Mouse (Mus musculus) thymus, adult 2 months (tissue): ENCODE measurements around the gene Gm11541. TPM values are rescaled to one million over a fixed set of nuclear protein-coding genes. Genes with fewer than 3 reads are reported as not detected.

Experiments used
- DNase-seq: peaks from one replicate; pipeline ENCODE4 v3.0.0; 2021
- H3K27ac ChIP-seq: fragments of 200-500 bp; 2 replicates; pipeline ENCODE4 v1.5.1; 2012; ENCODE audit warnings: low read length, control low read depth; ENCODE audit not compliant: control insufficient read depth, insufficient read depth
- H3K27me3 ChIP-seq: fragments of 200-500 bp; 2 replicates; pipeline ENCODE4 v1.6.1; 2012; ENCODE audit warnings: mild to moderate bottlenecking, low read length, moderate library complexity, mixed read lengths; ENCODE audit not compliant: control insufficient read depth, insufficient read depth
- H3K36me3 ChIP-seq: fragments of 200-500 bp; 2 replicates; pipeline ENCODE4 v1.6.1; 2012; ENCODE audit warnings: mild to moderate bottlenecking, low read length, moderate library complexity; ENCODE audit not compliant: control insufficient read depth, insufficient read depth
- H3K4me1 ChIP-seq: fragments of 200-500 bp; replicated peaks from 2 replicates; pipeline ENCODE4 v1.6.1; 2012; ENCODE audit warnings: low read length; ENCODE audit not compliant: control insufficient read depth, insufficient read depth
- H3K4me3 ChIP-seq: fragments of 200-500 bp; 2 replicates; pipeline ENCODE4 v1.5.1; 2012; ENCODE audit warnings: mild to moderate bottlenecking, low read length, control low read depth, moderate library complexity; ENCODE audit not compliant: control insufficient read depth, insufficient read depth
- CTCF ChIP-seq: fragments of 200-500 bp; IDR thresholded peaks from 2 replicates; pipeline ENCODE4 v1.5.1; 2012; ENCODE audit warnings: mild to moderate bottlenecking, control low read depth, low read length, moderate library complexity, borderline replicate concordance; ENCODE audit not compliant: control insufficient read depth, poor library complexity, insufficient read depth; ENCODE audit errors: extremely low read depth
- POLR2A ChIP-seq: fragments of 200-500 bp; IDR thresholded peaks from 2 replicates; pipeline ENCODE4 v1.6.1; 2012; ENCODE audit warnings: mild to moderate bottlenecking, low read length, control low read depth, moderate library complexity; ENCODE audit not compliant: control insufficient read depth, poor library complexity, insufficient read depth; ENCODE audit errors: extremely low read depth
- WGBS: fragments of 180-500 bp; shearing (Covaris S2); methylation state at CpG from one replicate; pipeline ENCODE4 v1.1.7; 2018; 5-methylcytosine and 5-hydroxymethylcytosine counted together
- polyA plus RNA-seq: library from polyadenylated mRNA; depleted of rRNA; stranded (reverse); fragments of >200 nt; gene quantifications from 2 replicates; pipeline ENCODE4 v1.2.3, GENCODE M21; 2012

The Gm11541 gene
- polyA plus RNA-seq, 1 experiment, result not detected

DNA sequence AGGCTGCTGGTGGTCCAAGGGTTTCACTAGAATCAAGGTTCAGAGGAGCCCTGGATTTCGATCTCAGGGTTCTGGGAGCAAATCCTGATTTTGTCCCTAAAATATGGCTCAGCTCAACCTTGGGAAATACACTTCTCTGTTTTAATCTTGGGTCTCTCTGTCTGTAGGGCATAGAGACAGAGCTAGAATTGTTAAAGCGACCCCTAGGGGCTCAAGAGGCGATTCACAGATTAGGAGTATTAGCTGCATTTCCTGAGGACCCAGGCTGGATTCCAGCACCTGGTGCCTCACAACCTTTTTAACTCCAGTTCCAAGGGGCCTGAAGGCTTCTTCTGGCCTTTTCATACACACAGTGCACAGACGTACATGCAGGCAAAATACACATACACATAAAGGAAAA, 25.3 kb upstream of the Gm11541 start:
- Histone ChIP-seq H3K36me3 (no peaks in the 10 kb centered on the region), H3K4me3 (no peak overlapping the region), H3K27ac (no peak overlapping the region), H3K27me3 (no peaks in the 10 kb centered on the region), H3K4me1 (no peaks in the 10 kb centered on the region)
- TF ChIP-seq POLR2A (no peak), CTCF (no peak)
- no peak for DNase-seq
- WGBS, result 52% methylated on average over 4 of the region's 4 CpGs

DNA sequence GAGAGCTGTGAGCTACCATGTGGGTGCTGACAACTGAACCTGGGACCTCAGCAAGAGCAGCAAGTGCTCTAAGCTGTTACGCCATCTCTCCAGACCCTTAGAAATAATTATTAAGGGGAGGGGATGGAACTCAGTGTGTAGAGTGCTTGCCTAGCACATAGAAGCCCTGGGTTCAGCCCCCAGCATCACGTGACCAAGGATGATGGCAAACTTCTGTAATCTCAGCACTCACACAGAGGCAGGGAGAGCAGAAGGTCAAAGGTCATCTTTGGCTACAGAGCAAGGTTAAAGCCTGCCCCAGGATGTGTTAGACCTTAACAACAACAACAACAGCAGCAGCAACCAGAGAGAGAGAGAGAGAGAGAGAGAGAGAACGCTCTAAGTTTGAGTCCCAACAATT, 24.2 kb upstream of the Gm11541 start:
- Histone ChIP-seq H3K4me1 (no peaks in the 10 kb centered on the region), H3K27ac (no peak overlapping the region), H3K36me3 (no peaks in the 10 kb centered on the region), H3K27me3 (no peaks in the 10 kb centered on the region), H3K4me3 (no peak overlapping the region)
- no peak for DNase-seq
- TF ChIP-seq POLR2A, result no peak
- no peak for TF ChIP-seq CTCF
- WGBS, result 90% methylated on average over 3 of the region's 3 CpGs

DNA sequence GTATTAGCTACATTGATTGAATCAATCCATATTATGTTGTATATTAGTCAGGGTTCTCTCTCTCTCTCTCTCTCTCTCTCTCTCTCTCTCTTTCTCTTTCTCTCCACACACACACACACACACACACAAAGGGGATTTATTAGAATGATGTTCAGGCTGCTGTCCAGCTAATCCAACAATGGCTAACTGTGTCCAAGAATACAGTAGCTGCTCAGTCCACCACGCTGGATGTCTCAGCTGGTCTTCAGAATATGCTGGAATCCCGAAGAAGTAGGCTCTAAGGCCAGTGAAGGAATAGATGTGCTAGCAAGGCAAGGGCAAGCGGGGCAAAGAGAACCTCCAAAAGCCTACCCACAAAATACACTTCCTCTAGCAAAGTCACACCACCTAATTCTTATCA, 23.0 kb upstream of the Gm11541 start:
- Histone ChIP-seq H3K36me3 (no peaks in the 10 kb centered on the region), H3K27me3 (no peaks in the 10 kb centered on the region), H3K4me3 (no peak overlapping the region), H3K27ac (no peak overlapping the region), H3K4me1 (no peaks in the 10 kb centered on the region)
- TF ChIP-seq POLR2A (no peak), CTCF (no peak)
- no peak for DNase-seq
- WGBS, result 86% methylated on average over 3 of the region's 3 CpGs

DNA sequence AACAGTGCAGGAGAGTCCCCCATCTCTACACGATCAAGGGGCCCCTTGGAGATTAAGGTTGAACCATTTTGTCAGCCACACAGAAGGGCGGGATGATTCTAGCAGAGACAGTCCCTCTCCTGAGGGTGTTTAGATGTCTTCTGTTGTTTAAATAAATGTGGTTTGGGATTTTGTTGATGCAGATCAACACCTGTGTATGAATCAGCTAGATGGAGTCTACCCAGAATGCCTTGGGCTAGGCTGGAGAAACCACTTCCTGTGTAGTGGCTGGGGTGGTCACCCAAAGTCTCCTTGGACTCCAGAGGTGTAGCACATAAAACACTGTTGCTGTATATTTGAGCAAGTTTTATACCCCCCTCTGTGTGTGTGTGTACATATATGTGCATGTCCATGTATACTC, 14.9 kb upstream of the Gm11541 start:
- WGBS, result 2% methylated on average over 2 of the region's 2 CpGs
- TF ChIP-seq POLR2A (no peak), CTCF (no peak)
- Histone ChIP-seq H3K4me1 (peaks cover 17% of the 10 kb centered on the region), H3K27ac (no peak overlapping the region), H3K4me3 (no peak overlapping the region), H3K27me3 (no peaks in the 10 kb centered on the region), H3K36me3 (no peaks in the 10 kb centered on the region)
- peak; percentile 46 for DNase-seq

DNA sequence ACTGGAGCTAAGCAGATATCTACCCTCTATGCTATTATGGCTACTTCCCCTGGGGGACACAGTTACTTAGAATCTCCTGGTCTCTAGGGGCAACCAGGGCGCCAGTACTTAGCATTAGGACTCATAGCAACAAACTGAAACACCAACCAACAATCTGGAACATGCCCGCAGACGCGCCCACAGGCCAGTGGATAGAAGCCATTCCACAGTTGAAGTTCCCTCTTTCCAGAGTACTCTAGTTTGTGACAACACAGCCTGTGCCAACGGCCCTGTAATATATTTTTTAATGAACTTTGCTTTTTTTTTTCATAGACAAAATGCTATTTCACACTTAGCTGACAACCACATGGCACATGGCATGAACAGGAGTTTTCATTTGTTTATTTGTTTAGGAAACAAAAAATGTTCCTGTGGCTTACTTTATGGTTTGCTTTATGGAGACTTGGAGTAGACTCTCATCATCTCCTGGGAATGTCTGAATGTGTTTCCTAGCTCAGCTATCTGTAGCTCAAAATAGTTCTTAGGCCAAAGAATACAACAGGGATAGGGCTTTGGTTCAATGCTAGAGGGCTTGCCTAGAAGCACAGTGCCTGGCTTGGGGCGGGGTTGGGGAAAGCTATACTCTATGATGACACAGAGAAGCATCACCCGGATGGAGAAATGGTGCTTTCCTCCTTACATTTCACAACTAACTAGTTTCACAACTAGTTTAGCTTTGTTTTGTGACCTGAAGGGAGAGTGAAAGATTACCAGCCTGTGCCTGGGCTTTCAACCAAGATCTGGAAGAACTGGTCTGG, 14.0 kb upstream of the Gm11541 start:
- H3K4me1 ChIP-seq, result peaks cover 17% of the 10 kb centered on the region
- no peaks in the 10 kb centered on the region for H3K36me3 ChIP-seq
- TF ChIP-seq CTCF (no peak), POLR2A (no peak)
- 94% methylated on average over 7 of the region's 7 CpGs for WGBS
- no peak overlapping the region for H3K4me3 ChIP-seq
- DNase-seq, result no peak
- H3K27ac ChIP-seq, result no peak overlapping the region
- H3K27me3 ChIP-seq, result no peaks in the 10 kb centered on the region

DNA sequence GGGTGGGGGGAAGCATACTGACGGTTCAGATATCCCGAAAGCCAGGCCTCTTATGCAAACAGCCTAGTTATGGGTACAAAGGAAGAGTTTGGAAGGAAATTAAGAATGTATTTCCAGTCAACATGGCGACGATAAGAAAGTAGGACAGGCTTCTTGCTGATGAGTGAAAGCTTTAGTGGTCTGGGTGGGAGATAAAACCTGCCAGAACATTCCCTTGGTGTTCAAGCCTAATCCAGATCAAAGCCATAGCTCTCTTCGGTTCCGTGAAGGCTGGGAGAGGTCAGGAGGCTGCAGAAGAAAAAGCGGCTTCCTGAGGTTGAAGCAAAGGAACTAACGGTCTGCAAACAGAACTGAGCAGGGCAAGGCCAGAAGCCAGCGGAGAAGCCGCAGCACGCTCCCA, 12.9 kb upstream of the Gm11541 start:
- WGBS, result 89% methylated on average over 11 of the region's 11 CpGs
- H3K36me3 ChIP-seq, result no peaks in the 10 kb centered on the region
- no peaks in the 10 kb centered on the region for H3K27me3 ChIP-seq
- peaks cover 17% of the 10 kb centered on the region for H3K4me1 ChIP-seq
- H3K4me3 ChIP-seq, result no peak overlapping the region
- TF ChIP-seq POLR2A, result no peak
- no peak for TF ChIP-seq CTCF
- no peak for DNase-seq
- no peak overlapping the region for H3K27ac ChIP-seq
